In genomic region chr4:14313541-14313940, GRCm38 (mm10) we compare ENCODE assay signal across 27 mouse cellular contexts.
"Had no signal": no experiment of that assay in that cellular context is flagged by ENCODE, and none has a peak within 500 bp of the region (broad histone marks: within the 10 kb centered on the region; RNA-seq: fewer than 3 reads in every experiment).

No protein-coding gene starts in this region.

- H3K9me3 ChIP-seq: limb, embryonic 10.5 days; limb, embryonic 12.5 days; limb, embryonic 13.5 days; limb, embryonic 15.5 days; liver, embryonic 12.5 days; liver, embryonic 13.5 days; liver, embryonic 15.5 days; lung, embryonic 15.5 days; midbrain, embryonic 10.5 days; midbrain, embryonic 12.5 days; midbrain, embryonic 13.5 days; midbrain, embryonic 15.5 days had no signal

- H3K9ac ChIP-seq: limb, embryonic 12.5 days; limb, embryonic 13.5 days; limb, embryonic 15.5 days; liver, embryonic 12.5 days; liver, embryonic 13.5 days; liver, embryonic 14.5 days; liver, embryonic 15.5 days; liver, postnatal 0 days; lung, embryonic 14.5 days; lung, embryonic 15.5 days; midbrain, embryonic 12.5 days; midbrain, embryonic 13.5 days; midbrain, embryonic 15.5 days had no signal

- H3K36me3 ChIP-seq: limb, embryonic 10.5 days; limb, embryonic 12.5 days; limb, embryonic 13.5 days; limb, embryonic 15.5 days; liver, embryonic 12.5 days; liver, embryonic 13.5 days; liver, embryonic 15.5 days; lung, embryonic 15.5 days; midbrain, embryonic 10.5 days; midbrain, embryonic 12.5 days; midbrain, embryonic 13.5 days; midbrain, embryonic 15.5 days had no signal

- DNase-seq: left cerebral cortex, postnatal 4 days; liver; liver, embryonic 13.5 days; liver, postnatal 0 days; lung, adult 18-20 months; lung, adult 2 months; lung, embryonic 14.5 days; lung, postnatal 10 days; lung, postnatal 14 days; lung, postnatal 36 days; lung, postnatal 4 days; midbrain, embryonic 14.5 days had no signal

- H3K4me1 ChIP-seq: limb, embryonic 10.5 days; limb, embryonic 12.5 days; limb, embryonic 13.5 days; limb, embryonic 15.5 days; liver, embryonic 12.5 days; liver, embryonic 13.5 days; liver, embryonic 15.5 days; lung, embryonic 15.5 days; megakaryocyte, embryonic 14.5 days; midbrain, embryonic 10.5 days; midbrain, embryonic 12.5 days; midbrain, embryonic 13.5 days; midbrain, embryonic 15.5 days had no signal

- H3K27me3 ChIP-seq: limb, embryonic 12.5 days; limb, embryonic 13.5 days; limb, embryonic 15.5 days; liver, embryonic 12.5 days; liver, embryonic 13.5 days; liver, embryonic 15.5 days; lung, embryonic 15.5 days; megakaryocyte, embryonic 14.5 days; midbrain, embryonic 12.5 days; midbrain, embryonic 13.5 days; midbrain, embryonic 15.5 days had no signal

- H3K4me3 ChIP-seq: limb, embryonic 10.5 days; limb, embryonic 12.5 days; limb, embryonic 13.5 days; limb, embryonic 15.5 days; liver, embryonic 12.5 days; liver, embryonic 13.5 days; liver, embryonic 15.5 days; lung, embryonic 15.5 days; megakaryocyte, embryonic 14.5 days; midbrain, embryonic 10.5 days; midbrain, embryonic 12.5 days; midbrain, embryonic 13.5 days; midbrain, embryonic 15.5 days; myocyte had no signal

- H3K27ac ChIP-seq: limb, embryonic 10.5 days; limb, embryonic 12.5 days; limb, embryonic 13.5 days; limb, embryonic 15.5 days; liver, embryonic 12.5 days; liver, embryonic 13.5 days; liver, embryonic 14.5 days; liver, embryonic 15.5 days; lung, embryonic 15.5 days; macrophage; midbrain, embryonic 10.5 days; midbrain, embryonic 12.5 days; midbrain, embryonic 13.5 days; midbrain, embryonic 15.5 days had no signal
